Mouse (Mus musculus): ENCODE results near the gene Fthl17d. TPM values are rescaled to one million over a fixed set of nuclear protein-coding genes. Genes with fewer than 3 reads are reported as not detected.

The Fthl17d gene
- polyA plus RNA-seq (2012; rRNA removed): not detected in 2 replicates

GRCm38 (mm10) chrX:8986655-8987054, at the start of gene Fthl17d:
TSS of gene Fthl17d (minus strand) at chrX:8986755.

GRCm38 (mm10) chrX:9033193-9033592, 46.6 kb upstream of the Fthl17d start, which contains the start of gene Fthl17e:
TSS of gene Fthl17e (plus strand) at chrX:9033493.

GRCm38 (mm10) chrX:8976459-8976858, 10.1 kb downstream of the Fthl17d start, which contains the start of gene Fthl17c:
TSS of gene Fthl17c (minus strand) at chrX:8976559.

DNA sequence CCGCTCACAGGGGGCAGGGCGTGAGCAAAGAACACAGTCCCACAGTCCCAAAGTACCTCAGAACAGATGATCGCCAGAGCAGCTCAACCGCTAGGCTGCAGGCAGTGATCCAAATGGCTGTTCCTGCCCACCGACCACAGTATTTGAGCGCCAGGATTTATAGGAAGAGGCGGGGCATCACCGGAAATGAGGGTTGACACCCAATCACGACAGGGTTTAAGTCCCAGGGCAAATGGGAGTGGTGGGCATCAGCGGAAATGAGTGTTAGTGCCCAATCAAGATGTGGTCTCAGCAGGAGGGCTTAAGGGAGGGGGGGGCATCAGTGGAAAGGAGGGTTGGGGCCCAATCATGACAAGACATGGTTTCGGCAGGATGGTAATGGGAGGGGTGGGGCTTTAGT, 23.7 kb downstream of the Fthl17d start, which contains the start of gene Fthl17b:
Fthl17b (minus strand) TSS at position 101 of the 400 bp plus-strand sequence.

Other genes with a start within 250 kb of the Fthl17d start
- gene Ssx9, start 238.3 kb downstream of the Fthl17d start, polyA plus RNA-seq (2012; rRNA removed): not detected in 2 replicates
- not detected in 2 replicates for gene Ssxb5, start 183.1 kb downstream of the Fthl17d start, polyA plus RNA-seq (2012; rRNA removed)
- gene Gm6592, start 142.8 kb downstream of the Fthl17d start, polyA plus RNA-seq (2012; rRNA removed): not detected in 2 replicates
- not detected in 2 replicates for gene Gm5751, start 112.5 kb downstream of the Fthl17d start, polyA plus RNA-seq (2012; rRNA removed)
- gene B630019K06Rik, start 94.4 kb downstream of the Fthl17d start, polyA plus RNA-seq (2012; rRNA removed): 30.0 and 31.2 TPM in 2 replicates
- not detected in 2 replicates for gene Fthl17b, start 23.8 kb downstream of the Fthl17d start, polyA plus RNA-seq (2012; rRNA removed)
- gene Fthl17c, start 10.2 kb downstream of the Fthl17d start, polyA plus RNA-seq (2012; rRNA removed): not detected in 2 replicates
- not detected in 2 replicates for gene Fthl17e, start 46.7 kb upstream of the Fthl17d start, polyA plus RNA-seq (2012; rRNA removed)
- gene Fthl17f, start 76.3 kb upstream of the Fthl17d start, polyA plus RNA-seq (2012; rRNA removed): not detected in 2 replicates
- not detected in 2 replicates for gene 4930402K13Rik, start 117.8 kb upstream of the Fthl17d start, polyA plus RNA-seq (2012; rRNA removed)
- gene Lancl3, start 213.1 kb upstream of the Fthl17d start, polyA plus RNA-seq (2012; rRNA removed): 1.7 and 1.8 TPM in 2 replicates

Measured in central nervous system, embryonic 14 days (tissue).